Mouse (Mus musculus) mesoderm, embryonic 11.5 days (tissue): ENCODE measurements at regions not wholly inside any gene's neighbourhood (a gene's known extent, or its start where the extent isn't known, plus 50 kb on each side); places are given as distances from the start of the nearest gene placed in this dataset.
A peak's percentile ranks its signal among the peaks of the same experiment; 100 is the strongest.

Experiments used
- DNase-seq: peaks from one replicate; pipeline ENCODE4 v3.0.0-alpha.2; 2012; ENCODE audit warnings: low read depth, low spot score

DNA sequence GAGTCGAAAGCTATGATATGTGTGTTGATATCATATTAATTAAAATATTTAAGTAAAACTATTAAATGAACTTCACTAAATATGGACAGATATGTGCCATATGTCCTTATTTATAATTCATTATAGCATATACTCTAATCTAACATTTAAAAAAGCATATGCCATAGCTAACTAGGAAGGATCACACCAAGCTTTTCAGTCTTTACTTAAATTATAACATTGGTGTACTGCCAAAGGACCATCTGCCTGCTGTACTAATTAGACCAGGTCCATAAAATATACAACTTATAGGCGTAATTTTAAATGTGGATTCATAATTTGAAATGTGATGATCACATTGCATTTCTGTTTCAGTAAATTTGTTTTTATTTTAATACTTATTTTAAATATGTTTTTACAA, 651.9 kb upstream of the Klhl1 start:
- no peak for DNase-seq

DNA sequence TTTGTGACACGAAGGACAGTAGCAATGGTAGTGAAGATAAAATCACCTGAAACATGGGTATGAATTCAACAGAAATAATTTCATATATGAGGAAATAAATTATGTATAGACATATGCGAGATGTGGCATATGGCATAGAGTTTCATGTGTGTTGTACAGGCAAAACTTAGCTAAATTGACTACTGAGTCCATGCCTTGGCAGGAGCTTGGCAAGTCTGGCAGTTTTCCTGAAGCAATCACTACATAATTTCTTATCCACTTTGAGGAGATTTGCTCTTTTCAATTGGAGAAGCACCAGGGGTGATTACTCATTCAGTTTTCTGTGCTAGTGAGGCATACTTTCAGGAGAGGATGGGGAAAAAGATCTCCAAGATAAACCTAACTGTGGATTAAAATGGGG, 646.9 kb upstream of the Klhl1 start:
- no peak for DNase-seq

DNA sequence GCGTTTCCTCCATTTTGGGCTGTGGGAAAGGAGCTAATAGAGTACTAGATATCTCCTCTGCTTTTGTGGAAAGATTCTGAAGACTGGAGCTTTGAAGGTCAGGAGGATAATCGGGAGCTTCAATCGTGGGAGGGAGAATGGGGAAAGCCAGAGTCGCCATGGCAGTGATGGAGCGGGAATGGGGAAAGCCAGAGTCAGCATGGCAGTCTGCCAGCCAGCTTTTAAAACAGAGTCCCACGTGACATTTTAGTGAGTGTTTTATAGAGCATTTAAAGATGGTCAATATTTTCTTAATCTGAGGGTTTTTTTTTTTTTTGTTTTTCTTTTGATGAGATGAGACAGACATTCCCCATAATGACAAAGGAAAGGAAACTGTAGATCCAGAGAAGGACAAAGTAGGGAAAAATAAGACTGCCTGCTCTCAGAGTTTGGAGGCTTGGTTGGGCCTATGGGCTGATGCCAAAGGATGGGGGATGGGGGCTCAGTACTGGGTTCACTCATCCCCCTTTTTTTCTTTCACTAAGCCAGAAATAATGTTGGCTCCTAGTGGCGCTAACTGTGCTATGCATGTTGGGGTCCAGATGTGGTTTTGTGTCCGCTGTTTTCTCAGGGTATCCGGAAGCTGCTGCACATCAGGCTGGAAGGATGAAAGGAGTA, 630.2 kb upstream of the Klhl1 start:
- no peak for DNase-seq

DNA sequence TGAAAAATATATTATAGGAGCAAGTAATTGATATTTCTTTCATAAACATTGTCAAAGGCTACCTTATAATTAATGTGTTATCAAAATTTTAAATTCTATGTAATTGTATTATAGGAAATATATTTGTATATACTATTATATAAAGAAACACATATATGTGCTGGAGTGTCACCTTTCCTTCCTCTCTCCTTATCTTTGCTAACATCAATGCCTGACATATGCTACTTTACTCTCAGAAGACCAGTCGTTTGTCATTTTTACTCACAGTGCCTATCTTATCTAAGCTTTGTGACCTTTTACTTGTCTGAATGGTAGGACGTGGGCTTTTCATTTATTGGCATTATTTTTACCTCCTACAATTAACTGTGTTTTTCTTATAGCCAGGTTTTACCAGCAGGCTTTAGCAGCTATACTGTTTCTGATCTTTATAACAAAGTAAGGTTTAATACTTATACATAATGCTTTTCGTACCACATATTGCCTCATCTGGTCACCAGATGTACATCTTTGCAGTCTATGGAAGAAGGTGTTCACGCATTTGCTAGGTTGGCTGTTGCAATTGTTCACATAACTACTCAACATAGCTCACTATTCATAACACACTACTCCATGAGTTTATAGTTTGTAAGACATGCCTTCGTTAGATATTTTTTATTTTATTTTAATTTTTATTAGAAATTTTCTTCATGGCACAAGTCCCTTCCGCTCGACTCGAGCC, 597.2 kb upstream of the Klhl1 start:
- DNase-seq = peak; percentile 12

DNA sequence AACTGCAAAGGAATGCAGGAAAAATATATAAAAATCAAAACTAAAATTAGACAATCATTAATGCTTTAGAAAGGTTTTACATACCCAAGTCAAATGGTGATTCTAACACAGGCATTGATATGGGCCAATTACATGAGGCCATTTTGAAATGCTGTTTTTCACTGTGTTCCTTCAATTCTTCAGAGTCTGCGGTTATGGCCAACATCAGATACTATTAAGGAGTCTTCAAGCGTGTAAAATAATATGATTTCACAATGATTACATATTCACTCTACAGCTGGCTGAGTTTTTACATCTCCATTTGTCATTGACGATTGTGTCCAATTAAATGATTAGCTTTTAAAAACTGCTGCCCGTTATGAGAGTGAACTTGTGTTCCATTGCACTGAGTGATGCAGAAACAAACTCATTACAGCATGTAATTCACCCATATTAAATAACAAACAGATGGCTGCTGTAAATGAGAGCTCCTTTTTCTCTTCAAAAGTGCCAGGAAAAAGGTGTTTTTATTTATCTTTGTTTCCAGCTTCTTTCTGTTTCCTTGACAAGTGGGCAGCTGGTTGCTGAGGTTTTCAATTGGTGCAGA, 582.3 kb upstream of the Klhl1 start:
- no peak for DNase-seq

DNA sequence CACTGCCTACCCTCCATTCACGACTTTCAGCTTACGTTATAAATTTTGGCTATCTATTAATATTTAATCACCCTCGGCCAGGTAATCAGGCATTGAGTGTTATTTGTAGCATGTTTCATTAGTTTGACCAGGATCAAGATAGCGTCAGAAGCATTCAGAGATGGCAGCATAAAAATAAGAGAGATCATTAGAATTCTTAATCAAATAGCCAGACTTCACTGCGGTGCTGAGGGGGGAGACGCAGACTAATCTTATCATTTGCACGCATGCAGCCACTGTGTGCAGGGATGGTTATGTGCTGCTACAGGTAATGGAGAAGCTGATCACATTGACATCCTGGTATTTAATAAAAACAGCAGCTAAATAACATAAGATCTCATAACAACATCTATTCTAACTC, 574.5 kb upstream of the Klhl1 start:
- DNase-seq = no peak

DNA sequence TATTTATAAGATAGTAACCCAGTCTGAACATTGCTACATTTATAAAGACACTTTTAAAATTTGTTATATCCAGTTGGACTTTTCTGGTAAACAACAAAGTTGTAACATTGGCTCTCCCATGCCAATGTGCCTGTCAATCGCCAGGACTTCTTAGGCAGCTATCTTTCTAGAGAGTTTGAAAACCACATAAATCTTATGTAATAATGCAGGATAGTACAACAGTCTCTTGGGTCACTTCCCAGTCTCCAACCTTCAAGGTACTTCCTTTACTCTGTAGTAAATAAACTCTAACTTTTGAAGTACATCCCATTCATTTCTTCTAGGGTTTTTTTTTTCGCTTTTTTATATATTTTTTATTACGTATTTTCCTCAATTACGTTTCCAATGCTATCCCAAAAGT, 570.0 kb upstream of the Klhl1 start:
- DNase-seq = no peak

DNA sequence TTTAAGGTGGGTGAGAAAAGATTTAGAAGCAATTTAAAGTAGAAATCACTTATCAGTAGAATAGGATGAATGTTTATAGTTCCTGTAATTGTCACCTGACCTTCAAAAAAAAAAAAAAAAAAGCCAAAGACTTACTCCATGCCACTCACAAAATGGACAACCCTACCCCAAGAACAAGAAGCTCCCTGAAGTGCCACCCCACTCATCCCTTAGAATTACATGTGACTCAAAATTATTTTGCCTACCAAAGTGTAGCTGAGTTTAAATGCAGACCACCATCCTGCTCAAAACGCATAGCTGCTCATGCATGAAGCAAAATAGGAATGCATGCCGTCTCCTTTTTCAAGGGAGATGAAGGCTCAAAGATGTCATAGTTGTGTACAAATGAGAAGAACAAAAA, 568.4 kb upstream of the Klhl1 start:
- DNase-seq = no peak

DNA sequence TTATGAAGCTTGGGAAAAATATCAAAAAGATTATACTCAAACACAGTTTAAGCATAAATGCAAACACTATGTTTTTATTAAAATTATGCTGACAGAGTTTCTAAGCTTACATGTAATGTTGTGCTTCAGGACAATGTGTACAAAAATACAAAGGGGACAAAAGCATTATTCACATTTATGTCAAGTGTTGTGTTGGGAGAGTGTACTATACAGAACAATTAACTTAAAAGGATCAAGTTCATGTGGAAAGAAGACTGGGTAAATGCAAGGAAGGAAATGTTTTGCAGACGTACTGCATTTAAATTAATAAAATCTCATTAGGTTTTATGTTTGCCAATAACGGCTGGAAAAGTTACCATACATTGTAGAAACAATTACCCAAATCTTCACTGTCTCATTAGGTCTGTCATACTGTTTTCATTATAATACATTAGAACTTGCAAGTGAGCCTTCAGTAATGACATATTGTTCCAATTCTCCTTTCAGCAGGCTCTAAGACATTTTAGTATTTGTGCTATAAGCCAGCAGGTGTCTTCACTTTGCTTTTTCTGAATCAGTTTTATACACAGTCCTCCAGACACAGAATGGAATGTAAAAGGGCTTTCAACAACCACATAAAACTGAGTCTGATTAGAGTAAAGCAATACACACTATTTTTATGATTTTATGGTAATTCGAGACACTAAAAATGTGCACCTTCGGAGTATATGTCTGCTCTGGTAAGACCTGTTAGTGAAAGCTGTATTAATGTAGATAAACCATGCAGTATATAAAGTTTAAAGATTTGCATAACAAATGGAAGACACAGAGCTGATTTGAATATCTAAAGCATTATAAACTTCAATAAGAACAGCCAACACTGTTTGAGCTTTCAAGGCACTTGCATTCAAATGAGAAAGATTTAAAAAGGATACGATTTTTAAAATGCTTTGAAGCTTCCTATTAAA, 567.7 kb upstream of the Klhl1 start:
- no peak for DNase-seq

DNA sequence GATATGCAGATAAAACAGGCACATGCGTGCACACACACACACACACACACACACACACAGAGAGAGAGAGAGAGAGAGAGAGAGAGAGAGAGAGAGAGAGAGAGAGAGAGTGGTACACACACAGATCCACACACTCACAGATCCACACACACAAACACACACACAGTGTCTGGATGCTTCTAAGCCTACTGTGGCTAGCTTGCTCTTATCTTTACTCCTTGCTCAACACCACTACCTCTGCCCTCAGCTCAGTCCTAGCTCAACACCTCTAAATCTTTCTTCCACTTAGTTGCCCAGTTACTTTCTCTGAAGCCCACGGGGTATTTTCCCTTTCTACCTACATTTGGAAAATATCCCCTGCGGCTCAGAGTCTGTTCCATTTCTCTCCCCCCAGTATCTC, 555.9 kb upstream of the Klhl1 start:
- no peak for DNase-seq

DNA sequence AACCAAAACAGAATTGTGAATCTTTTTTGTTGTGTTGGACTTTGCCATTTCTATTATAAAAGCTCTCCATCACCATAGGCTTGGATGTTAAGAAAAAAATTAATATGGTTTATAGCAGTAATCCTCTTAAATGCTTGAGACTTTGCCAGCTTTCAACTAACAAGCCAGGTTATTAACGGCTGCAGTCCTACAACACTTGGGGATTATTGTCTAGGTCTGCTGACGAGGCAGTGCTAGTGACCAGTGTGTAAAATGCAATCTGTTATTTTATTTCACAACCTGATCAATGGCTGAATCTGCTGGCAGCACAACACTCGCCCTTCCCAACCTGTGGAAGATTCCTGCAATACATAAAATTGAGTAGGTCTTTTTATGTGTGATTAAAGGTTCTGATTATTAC, 549.9 kb upstream of the Klhl1 start:
- no peak for DNase-seq

DNA sequence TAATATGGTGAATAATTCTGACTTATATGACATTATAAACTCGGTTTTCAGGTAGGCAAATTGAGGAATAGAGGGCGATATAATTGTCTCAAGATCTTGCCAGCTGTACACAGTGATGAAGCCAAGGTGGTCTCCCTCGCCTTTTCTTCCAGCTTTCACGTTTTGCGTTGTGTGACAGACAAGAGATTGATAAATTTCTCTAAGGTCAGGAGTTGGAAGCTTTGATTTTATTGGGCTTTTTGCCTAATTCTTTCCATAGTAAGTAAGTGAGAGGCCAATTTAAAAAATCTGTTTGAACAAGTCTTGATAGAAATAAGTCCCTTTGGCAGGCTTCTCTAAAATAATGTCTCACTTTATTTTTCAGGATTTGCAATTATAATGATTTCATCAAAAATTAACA, 549.4 kb upstream of the Klhl1 start:
- DNase-seq = no peak

DNA sequence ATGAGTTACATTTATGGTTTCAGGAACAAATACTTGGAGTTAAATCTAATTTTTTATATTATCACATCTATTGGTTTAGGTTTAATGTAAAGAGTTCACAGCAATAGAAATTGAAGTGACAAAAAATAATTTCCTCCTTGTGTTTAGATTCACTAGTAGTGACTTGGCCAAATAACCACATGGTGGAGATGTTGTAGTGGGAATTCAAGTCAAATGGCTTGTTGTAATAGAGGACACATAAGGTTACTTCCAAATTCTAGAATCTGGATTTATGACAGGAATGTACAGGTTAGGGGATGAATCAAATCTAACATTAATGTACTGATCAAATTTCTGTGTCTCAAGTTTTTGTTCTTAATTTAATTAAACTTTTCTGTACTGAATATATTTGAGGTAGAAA, 526.4 kb upstream of the Klhl1 start:
- no peak for DNase-seq

DNA sequence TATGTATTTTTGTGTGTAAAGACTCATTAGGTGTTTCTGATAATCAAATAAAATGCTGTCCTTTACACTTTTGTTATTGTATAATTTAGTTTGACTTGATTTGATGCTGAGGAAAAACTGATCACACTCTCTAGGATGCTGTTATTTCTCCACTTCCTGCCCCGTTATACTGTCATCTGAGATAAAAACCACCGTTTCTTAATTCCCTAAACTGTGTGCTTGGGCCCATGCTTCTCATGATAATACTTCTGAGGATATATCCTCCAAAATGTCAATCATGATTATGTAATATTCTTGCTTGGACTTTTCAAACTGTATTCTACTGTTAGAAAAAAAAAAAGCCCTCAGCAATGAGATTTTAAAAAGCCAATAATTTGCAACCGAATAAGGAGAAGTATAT, 520.9 kb upstream of the Klhl1 start:
- no peak for DNase-seq

DNA sequence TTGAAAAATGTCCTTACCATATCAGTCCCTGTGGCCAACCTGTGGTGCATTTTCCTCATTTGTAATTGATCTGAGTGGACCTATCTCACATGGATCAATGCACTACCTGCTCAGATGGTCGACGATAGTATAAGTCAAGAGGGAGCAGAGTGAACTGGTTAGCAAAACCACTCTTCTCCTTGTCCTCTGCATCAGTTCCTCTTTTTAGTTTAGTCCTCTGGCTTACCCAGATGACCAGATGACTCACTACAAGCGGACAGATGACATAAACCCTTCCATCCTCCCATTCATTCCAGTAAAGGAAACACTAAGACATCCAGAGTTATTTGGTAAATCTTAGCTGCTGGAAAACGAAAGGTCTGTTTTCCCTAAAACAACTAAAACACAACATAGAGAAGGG, 509.6 kb upstream of the Klhl1 start:
- no peak for DNase-seq

DNA sequence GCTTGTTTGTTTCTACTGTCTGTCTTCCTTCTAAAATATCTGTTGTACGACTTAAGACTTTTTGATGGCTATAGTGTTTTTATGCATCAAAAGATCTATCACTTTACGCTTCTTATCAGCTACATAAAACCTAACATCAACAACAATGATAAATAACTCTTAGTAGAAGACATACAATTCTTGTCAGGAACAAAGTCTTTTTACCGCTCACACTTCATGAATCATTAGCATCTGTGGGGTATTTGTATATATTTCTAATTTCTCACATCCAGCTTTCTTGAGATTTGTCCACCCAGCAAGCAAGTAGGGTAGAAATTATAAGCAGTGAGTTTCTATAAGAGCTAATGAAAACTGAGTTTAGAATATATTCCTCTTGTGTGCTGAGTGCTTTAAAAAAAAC, 487.4 kb upstream of the Klhl1 start:
- no peak for DNase-seq

DNA sequence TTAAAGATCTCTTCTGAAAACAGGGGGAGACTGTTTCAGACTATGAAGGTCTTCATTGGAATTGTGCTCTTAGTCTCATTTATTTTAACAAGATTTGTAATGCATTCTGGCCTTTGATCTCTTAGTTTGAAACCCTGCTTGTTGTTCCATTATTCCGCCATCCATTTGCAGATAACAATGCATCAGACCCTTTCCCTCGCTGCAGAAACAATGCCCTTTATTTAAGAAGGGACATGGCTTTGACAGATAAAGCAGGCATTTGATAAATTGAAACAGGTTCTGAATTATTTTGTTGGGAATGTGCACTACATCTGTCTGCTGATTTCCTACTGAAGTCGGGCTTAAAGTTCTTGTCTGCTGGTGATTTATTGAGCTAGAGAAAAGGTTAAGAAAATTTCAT, 476.2 kb upstream of the Klhl1 start:
- DNase-seq = peak; percentile 9

DNA sequence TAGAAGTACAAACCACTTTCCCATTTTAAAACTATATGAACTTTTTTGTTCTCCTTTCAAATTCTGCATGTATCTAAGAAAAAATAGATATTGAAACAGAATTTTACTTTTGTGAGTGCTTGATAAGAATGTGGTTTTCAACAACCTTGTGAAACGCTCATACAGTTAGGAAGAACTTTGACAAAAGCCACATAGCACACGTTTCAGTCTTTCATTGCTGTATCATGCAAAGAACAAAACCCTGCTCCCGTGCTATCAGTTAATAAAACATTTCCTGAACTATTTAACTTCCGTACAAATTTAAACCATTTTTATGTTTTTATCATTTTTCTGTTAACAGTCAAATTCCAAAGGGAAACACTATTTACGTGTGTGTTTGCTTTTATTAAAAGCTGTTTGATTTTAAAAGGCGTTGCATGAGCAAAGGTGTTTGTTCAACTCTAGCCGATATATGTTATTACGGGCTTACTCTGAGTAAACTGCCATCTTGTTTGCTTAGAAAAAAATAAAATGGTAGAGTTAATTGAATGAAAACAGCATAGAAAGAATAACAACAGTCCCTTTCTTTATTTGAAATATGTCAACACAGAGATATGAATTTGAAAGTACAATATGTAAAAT, 471.8 kb upstream of the Klhl1 start:
- no peak for DNase-seq

DNA sequence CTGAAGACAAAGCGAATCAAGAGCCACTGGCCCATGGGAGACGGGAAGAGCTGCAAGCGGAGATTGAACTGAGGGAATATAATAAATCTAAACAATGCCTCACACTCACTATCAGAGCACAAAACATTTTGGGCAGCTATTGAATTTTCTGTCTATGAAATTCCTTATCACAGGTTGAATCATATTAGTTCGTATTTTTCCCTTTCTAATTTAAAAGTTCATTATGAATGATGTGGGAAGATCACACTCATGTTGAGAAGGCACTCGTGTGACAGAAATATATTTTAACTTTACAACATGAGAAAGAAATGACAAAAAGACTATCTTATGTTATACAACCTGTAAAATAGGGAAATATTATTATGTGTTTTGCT, 444.2 kb upstream of the Klhl1 start:
- no peak for DNase-seq

DNA sequence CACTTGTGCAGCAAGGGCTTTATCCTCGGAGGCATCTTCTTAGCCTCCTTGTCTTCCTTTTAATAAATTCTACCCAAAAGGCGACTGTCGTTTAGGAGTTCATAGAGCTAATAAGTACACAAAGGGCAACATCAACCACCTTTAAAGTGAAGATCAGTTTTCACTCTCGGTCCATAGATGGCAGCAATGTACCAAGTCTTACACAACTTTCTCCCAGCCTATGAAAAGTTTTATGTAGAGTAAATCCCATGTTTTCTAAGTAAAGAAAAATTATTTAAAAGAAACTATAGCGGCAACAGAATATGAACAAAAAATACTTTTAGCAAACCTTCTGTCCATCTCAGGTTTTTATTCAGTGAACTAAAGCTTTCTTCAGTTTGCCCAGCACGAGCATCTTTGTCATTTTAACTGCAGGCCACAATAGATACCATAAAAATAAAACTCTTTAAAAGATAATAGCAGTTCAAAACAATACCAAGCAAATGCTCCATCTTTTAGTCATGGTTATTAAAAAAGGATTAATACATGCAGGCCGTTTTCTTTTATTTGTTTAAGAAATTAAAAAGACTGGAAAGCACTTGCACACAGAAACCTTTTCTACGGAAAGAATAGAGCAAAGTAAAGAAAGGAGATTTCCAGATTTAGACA, 443.6 kb upstream of the Klhl1 start:
- peak; percentile 11 for DNase-seq

DNA sequence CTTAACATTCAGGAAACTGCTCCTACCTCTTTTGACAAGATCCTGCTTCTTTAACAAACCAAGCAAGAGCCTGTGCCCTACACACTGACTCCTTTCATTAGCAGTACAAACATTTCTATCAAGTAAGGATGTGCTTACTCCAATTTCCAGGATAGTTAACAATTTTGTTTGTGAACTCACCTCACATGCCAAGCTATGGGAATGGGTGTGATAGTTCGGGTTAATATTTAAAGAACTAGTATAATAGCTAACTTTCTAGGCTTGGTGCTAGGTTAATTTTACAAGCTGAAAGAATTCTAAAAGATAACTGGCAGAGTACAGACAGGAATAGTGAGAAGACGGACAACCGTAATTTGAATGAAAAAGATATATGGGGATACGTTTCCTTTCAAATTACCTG, 437.2 kb upstream of the Klhl1 start:
- no peak for DNase-seq
